Mouse (Mus musculus): Measurements from ENCODE around the gene Prickle2. TPM values are rescaled to one million over a fixed set of nuclear protein-coding genes. Genes with fewer than 3 reads are reported as not detected.

The Prickle2 gene
- polyA plus RNA-seq, 1 experiment from 2014 or later: 0.37 TPM

DNA sequence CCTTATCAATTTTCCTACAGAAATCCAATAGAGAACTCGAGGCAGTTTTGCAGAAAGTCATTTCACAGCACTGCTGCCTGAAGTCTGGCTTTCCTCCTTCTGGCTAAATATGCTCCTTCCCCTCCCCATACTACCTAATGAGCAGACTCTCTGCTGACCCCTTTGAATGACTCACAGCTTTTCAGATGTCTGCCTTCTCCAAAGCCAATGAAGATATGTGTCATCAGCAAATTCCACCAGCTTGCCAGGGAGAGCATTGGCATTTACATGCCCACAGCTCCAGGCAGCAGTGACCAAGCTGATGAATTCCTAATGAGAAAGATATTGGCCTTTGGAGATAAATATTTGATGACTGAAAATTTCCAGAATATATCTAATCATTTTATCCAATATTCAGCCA, 121.9 kb downstream of the Prickle2 start:
- H3K4me3 ChIP-seq (replicated peaks): no peak overlapping the region
- no peaks in the 10 kb centered on the region for H3K27me3 ChIP-seq
- H3K4me1 ChIP-seq (replicated peaks): no peaks in the 10 kb centered on the region
- no peak for DNase-seq
- WGBS (ENCODE audit: insufficient replicate concordance): 31% methylated on average over 1 of the region's 1 CpGs
- no peak overlapping the region for H3K9ac ChIP-seq
- no peak overlapping the region for H3K4me2 ChIP-seq
- H3K27ac ChIP-seq: no peak overlapping the region
- ATAC-seq (ENCODE audit: low read depth): no peak
- H3K9me3 ChIP-seq (replicated peaks): no peaks in the 10 kb centered on the region
- H3K36me3 ChIP-seq: no peaks in the 10 kb centered on the region

DNA sequence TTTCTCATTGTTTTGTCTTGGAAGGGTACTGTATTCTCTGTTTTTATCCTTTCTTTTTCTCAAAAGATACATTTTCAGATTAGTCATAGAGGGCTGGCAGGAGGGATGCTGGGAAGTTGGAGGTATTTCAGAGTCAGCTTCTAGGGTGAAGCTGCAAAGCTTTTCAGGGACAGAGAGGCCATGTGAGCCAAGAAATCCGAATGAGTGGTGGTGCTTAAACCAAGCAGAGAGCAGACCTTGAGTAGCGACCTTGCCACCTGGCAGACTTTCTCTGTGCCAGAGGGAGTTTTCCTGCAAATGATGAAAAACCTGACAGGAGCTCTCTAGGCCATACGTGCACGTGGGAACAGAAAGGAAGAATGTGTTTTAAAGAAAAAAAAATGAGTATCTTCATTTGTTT, 130.7 kb downstream of the Prickle2 start:
- Histone ChIP-seq H3K4me2 (no peak overlapping the region), H3K4me1 (replicated peaks) (no peaks in the 10 kb centered on the region), H3K4me3 (replicated peaks) (no peak overlapping the region), H3K9me3 (replicated peaks) (no peaks in the 10 kb centered on the region), H3K27me3 (no peaks in the 10 kb centered on the region), H3K36me3 (no peaks in the 10 kb centered on the region), H3K9ac (no peak overlapping the region), H3K27ac (no peak overlapping the region)
- ATAC-seq (ENCODE audit: low read depth): no peak
- no peak for DNase-seq
- WGBS (ENCODE audit: insufficient replicate concordance): 51% methylated on average over 4 of the region's 4 CpGs

DNA sequence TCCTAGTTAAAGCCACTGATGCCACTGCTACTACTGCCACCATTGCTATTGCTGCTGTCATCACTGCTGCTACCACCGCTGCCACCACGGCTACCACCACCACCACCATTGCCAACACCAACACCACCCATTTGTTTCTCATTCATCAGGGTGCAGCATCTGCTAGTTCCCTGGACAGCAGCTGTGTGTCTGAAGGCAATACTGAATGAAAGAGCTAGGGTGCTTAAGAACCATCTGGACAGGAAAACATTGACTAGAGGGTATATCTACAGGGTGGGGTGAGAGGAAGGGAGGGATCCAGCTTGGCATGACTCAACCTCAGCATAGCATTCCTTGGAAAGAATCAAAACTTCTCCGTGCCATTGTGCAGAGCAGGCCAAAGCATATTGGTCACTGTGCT, 133.8 kb downstream of the Prickle2 start:
- ATAC-seq (ENCODE audit: low read depth) (no peak), DNase-seq (no peak)
- Histone ChIP-seq H3K27me3 (no peaks in the 10 kb centered on the region), H3K9me3 (replicated peaks) (no peaks in the 10 kb centered on the region), H3K4me3 (replicated peaks) (no peak overlapping the region), H3K9ac (no peak overlapping the region), H3K4me1 (replicated peaks) (no peaks in the 10 kb centered on the region), H3K36me3 (no peaks in the 10 kb centered on the region), H3K27ac (no peak overlapping the region), H3K4me2 (no peak overlapping the region)
- 78% methylated on average over 3 of the region's 3 CpGs for WGBS (ENCODE audit: insufficient replicate concordance)

DNA sequence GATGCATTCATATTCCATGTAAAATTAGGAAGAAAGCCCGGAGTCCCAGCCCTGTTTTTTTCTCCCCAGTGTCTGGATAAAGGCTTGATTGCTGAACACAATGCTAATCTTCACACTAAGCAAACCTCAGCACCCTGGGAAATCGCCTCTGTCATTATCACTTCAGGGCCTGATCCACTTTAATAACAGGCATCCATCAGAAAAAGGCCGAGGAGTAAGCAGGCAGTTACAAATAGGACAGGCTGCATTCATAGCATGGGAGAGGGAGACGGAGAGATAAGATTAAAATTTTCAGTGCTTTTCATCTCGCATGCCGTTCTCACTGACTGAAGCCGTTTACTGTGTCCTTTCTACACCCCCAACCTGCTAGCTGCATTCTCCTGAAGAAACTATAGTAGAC, 135.9 kb downstream of the Prickle2 start:
- ATAC-seq (ENCODE audit: low read depth) (no peak), DNase-seq (no peak)
- Histone ChIP-seq H3K4me2 (no peak overlapping the region), H3K4me3 (replicated peaks) (no peak overlapping the region), H3K36me3 (no peaks in the 10 kb centered on the region), H3K27me3 (no peaks in the 10 kb centered on the region), H3K4me1 (replicated peaks) (no peaks in the 10 kb centered on the region), H3K9ac (no peak overlapping the region), H3K27ac (no peak overlapping the region), H3K9me3 (replicated peaks) (no peaks in the 10 kb centered on the region)
- 51% methylated on average over 7 of the region's 7 CpGs for WGBS (ENCODE audit: insufficient replicate concordance)

DNA sequence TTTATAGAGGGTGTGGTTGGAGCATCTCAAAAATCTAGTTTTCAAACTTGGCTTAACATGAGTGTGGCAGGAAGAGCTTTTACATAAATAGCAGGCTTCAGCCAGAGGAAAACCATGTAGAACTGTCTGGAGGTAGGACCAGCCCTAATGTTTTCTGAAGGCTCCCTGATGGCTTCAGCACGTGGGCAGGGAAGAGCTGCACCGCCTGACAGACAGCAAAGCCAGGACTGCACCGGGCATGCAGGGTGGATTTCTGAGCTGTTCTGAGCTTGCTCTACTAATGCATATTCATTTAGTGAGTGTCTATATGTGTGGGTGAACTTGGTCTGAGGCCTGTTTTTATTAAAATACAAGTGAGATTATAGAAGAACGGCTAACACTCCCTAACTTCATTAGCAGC, 136.7 kb downstream of the Prickle2 start:
- ATAC-seq (ENCODE audit: low read depth): no peak
- no peaks in the 10 kb centered on the region for H3K4me1 ChIP-seq (replicated peaks)
- no peak overlapping the region for H3K9ac ChIP-seq
- H3K27me3 ChIP-seq: no peaks in the 10 kb centered on the region
- no peak overlapping the region for H3K4me2 ChIP-seq
- 63% methylated on average over 4 of the region's 4 CpGs for WGBS (ENCODE audit: insufficient replicate concordance)
- DNase-seq: no peak
- no peak overlapping the region for H3K27ac ChIP-seq
- no peaks in the 10 kb centered on the region for H3K9me3 ChIP-seq (replicated peaks)
- no peaks in the 10 kb centered on the region for H3K36me3 ChIP-seq
- no peak overlapping the region for H3K4me3 ChIP-seq (replicated peaks)

DNA sequence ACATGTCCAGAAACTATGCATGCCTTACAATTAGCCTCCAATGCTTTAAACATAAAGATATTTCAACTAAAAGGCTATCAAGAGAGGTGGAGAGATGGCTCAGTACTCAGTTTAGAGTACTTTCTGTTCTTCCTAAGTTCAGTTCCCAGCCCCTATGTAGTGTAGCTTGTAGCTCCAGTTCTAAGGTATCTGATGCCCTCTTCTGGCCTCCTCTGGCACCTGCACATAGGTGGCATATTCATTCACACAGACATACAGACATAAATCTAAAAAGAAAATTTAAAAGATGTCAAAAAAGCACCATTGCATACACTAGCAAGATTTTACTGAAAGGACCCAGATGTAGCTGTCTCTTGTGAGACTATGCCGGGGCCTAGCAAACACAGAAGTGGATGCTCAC, 146.7 kb downstream of the Prickle2 start:
- Histone ChIP-seq H3K27me3 (no peaks in the 10 kb centered on the region), H3K9ac (no peak overlapping the region), H3K36me3 (no peaks in the 10 kb centered on the region), H3K9me3 (replicated peaks) (no peaks in the 10 kb centered on the region), H3K27ac (no peak overlapping the region), H3K4me2 (no peak overlapping the region), H3K4me1 (replicated peaks) (no peaks in the 10 kb centered on the region), H3K4me3 (replicated peaks) (no peak overlapping the region)
- 73% methylated on average over 1 of the region's 1 CpGs for WGBS (ENCODE audit: insufficient replicate concordance)
- ATAC-seq (ENCODE audit: low read depth): no peak
- no peak for DNase-seq

DNA sequence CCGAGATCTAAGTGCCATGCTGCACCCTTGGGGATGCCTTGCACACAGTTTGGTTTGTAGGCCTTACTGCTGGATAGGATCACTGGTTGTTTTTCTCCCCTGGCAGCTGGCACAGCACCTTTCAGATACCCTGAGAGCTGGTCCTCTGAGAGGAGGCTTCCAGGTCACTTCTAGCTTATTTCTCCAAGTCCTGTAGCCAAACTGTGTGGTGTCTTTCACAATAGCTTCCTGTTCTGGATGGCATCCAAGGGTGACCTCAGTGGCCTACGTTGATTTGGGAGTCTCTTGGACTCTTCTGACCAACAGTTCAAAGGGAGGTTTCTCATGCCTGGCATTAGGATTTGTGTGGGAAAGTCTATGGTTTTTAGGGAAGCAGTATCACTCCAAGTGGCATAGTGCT, 150.3 kb downstream of the Prickle2 start:
- no peak overlapping the region for H3K4me3 ChIP-seq (replicated peaks)
- H3K27me3 ChIP-seq: no peaks in the 10 kb centered on the region
- no peaks in the 10 kb centered on the region for H3K9me3 ChIP-seq (replicated peaks)
- DNase-seq: no peak
- H3K4me2 ChIP-seq: no peak overlapping the region
- no peaks in the 10 kb centered on the region for H3K4me1 ChIP-seq (replicated peaks)
- ATAC-seq (ENCODE audit: low read depth): no peak
- no peak overlapping the region for H3K27ac ChIP-seq
- no peak overlapping the region for H3K9ac ChIP-seq
- H3K36me3 ChIP-seq: no peaks in the 10 kb centered on the region
- WGBS (ENCODE audit: insufficient replicate concordance): 41% methylated on average over 2 of the region's 2 CpGs

DNA sequence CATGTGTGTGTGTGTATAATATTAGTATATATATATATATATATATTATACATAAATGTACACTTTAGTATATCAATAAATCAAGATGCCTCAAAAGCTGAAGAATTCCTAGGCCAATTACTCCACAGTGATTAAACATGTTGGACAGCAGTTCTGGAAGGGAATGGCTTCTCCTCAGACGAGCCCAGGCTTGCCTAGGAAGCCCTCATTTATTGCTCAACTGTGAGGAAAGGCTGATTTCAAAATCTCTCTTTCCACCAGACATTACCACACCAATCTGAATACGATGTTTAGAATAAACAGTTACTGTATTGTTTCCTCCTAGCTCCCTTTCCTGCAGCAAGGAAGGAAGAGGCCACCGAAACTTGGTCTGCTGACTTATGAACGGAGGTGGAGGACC, 152.9 kb downstream of the Prickle2 start:
- no peak for DNase-seq
- 39% methylated on average over 4 of the region's 4 CpGs for WGBS (ENCODE audit: insufficient replicate concordance)
- no peaks in the 10 kb centered on the region for H3K36me3 ChIP-seq
- no peak overlapping the region for H3K27ac ChIP-seq
- no peaks in the 10 kb centered on the region for H3K27me3 ChIP-seq
- H3K4me3 ChIP-seq (replicated peaks): no peak overlapping the region
- ATAC-seq (ENCODE audit: low read depth): no peak
- no peaks in the 10 kb centered on the region for H3K4me1 ChIP-seq (replicated peaks)
- H3K9ac ChIP-seq: no peak overlapping the region
- H3K9me3 ChIP-seq (replicated peaks): no peaks in the 10 kb centered on the region
- H3K4me2 ChIP-seq: no peak overlapping the region

DNA sequence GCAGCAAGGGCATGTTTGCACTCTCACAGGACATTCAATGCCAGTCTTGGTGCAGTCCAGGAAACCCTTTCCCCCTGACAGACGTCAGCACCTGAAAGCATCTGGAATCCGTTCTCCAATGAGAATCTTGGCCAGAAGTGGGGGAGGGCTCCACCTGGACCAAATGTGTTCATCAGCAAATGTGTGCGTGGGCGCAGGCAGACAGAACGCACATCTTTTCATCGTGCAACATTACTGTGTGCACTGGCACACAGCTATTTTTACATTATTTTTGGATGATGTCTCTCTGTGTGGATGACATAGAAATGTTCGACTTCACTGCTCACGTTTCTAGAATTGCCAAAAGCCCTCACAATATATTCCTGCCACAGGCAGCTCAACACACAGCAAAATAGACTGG, 156.7 kb downstream of the Prickle2 start:
- Histone ChIP-seq H3K9me3 (replicated peaks) (no peaks in the 10 kb centered on the region), H3K36me3 (no peaks in the 10 kb centered on the region), H3K9ac (no peak overlapping the region), H3K27me3 (no peaks in the 10 kb centered on the region), H3K4me2 (no peak overlapping the region), H3K27ac (no peak overlapping the region), H3K4me1 (replicated peaks) (no peaks in the 10 kb centered on the region), H3K4me3 (replicated peaks) (no peak overlapping the region)
- WGBS (ENCODE audit: insufficient replicate concordance): 62% methylated on average over 8 of the region's 8 CpGs
- ATAC-seq (ENCODE audit: low read depth) (no peak), DNase-seq (no peak)

DNA sequence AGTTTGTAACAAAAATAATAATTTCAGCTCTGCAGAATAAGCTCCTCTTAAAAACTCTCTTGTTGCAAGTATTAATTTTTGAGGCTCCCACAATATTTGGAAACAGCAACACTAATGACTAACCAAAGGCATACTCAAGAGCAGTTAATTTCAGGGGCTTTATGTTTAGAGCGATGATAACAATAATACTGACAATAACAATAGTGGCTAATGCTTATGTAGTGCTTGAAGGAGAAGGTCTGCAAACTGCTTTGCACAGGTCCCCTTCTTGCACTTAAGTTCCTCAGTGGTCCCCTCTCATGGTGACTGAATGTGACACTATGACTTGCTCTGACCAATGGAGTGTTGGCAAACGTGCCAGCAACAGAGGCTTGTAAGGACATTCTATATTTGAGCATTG, 160.8 kb downstream of the Prickle2 start:
- 59% methylated on average over 2 of the region's 2 CpGs for WGBS (ENCODE audit: insufficient replicate concordance)
- Histone ChIP-seq H3K4me1 (replicated peaks) (no peaks in the 10 kb centered on the region), H3K27me3 (no peaks in the 10 kb centered on the region), H3K9me3 (replicated peaks) (no peaks in the 10 kb centered on the region), H3K9ac (no peak overlapping the region), H3K36me3 (no peaks in the 10 kb centered on the region), H3K4me2 (no peak overlapping the region), H3K4me3 (replicated peaks) (no peak overlapping the region), H3K27ac (no peak overlapping the region)
- ATAC-seq (ENCODE audit: low read depth) (no peak), DNase-seq (no peak)

DNA sequence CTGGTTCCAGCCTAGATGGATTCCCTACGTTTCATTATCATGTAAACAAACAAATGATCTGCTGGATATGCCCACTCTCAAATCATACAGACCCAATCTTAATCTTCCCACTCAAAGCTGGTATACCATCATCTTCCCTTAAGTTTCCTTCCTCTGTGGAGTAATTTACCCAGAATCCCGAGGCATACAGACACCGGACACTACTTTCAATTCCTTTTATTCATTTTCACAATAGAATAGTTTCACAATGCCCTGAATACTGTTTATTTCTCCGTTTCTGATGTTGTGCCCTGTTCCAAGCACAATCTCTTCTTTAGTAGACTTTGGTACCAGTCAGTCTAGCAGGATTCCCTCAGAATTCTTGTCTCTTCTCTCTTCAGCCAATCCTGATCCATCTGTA, 162.1 kb downstream of the Prickle2 start:
- Histone ChIP-seq H3K9me3 (replicated peaks) (no peaks in the 10 kb centered on the region), H3K27ac (no peak overlapping the region), H3K4me1 (replicated peaks) (no peaks in the 10 kb centered on the region), H3K9ac (no peak overlapping the region), H3K4me2 (no peak overlapping the region), H3K27me3 (no peaks in the 10 kb centered on the region), H3K4me3 (replicated peaks) (no peak overlapping the region), H3K36me3 (no peaks in the 10 kb centered on the region)
- WGBS (ENCODE audit: insufficient replicate concordance): 54% methylated on average over 4 of the region's 4 CpGs
- no peak for ATAC-seq (ENCODE audit: low read depth)
- DNase-seq: no peak

DNA sequence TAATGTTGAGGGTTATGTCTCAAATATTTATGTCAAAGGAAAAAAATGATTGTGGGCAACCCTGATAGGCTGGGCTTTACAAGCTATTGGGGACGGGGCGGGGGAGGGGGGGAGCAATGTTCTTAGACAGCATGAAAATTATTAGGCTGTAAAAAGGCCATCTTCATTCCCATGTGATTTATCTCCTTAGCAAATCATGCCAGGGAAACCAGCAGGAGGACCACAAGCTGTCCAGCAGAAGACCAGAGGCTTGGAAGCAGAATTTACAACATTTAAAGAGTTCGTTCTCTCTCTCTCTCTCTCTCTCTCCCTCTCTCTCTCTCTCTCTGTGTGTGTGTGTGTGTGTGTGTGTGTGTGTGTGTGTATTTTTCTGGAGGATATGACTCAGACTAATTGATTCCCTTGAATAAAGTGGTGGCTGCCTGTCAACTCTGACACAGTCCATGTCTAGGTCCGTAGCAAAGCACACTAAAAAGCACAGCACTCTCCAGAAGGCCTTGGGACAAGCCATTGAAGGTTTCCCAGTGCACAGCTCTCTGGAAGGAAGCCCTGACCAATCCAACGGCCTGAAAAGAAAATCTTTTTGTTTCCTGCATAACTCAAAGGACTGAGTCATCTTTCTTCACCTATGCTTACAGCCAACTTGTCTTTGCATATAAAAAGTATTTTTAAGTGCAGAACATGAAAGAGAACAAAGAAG, 163.4 kb downstream of the Prickle2 start:
- Histone ChIP-seq H3K9ac (no peak overlapping the region), H3K4me1 (replicated peaks) (no peaks in the 10 kb centered on the region), H3K9me3 (replicated peaks) (no peaks in the 10 kb centered on the region), H3K36me3 (no peaks in the 10 kb centered on the region), H3K4me2 (no peak overlapping the region), H3K27me3 (no peaks in the 10 kb centered on the region), H3K4me3 (replicated peaks) (no peak overlapping the region), H3K27ac (no peak overlapping the region)
- ATAC-seq (ENCODE audit: low read depth) (no peak), DNase-seq (no peak)
- WGBS (ENCODE audit: insufficient replicate concordance): 56% methylated on average over 5 of the region's 5 CpGs

Measured in liver, embryonic 13.5 days (tissue).